Mouse (Mus musculus): Measurements from ENCODE around the gene Ptpn13. TPM values are rescaled to one million over a fixed set of nuclear protein-coding genes. Genes with fewer than 3 reads are reported as not detected.
A peak's percentile ranks its signal among the peaks of the same experiment; 100 is the strongest.

Gene Ptpn13
- total and polyA plus RNA-seq, 3 experiments = 15.1 to 43.6 (median 15.5) TPM

GRCm38 (mm10) chr5:103377493-103378130 is 47.4 kb upstream of the Ptpn13 start:
- no peak overlapping the region for H3K27ac ChIP-seq (ENCODE audit: control insufficient read depth, low read depth, low read length)
- no peaks in the 10 kb centered on the region for H3K9me3 ChIP-seq (replicated peaks; ENCODE audit: insufficient read depth, low read length)
- H3K9ac ChIP-seq (ENCODE audit: control insufficient read depth, low read depth, low read length, poor library complexity, severe bottlenecking) = peak overlapping the region; percentile 15; the same call in 1 of the 2 replicates
- peaks cover 0 to 2% of the 10 kb centered on the region in 2 experiments; a peak in 2 of 4 replicates for H3K4me1 ChIP-seq (ENCODE audit: control insufficient read depth in 1 of 2, insufficient read depth in 2 of 2, low read length in 2 of 2)
- no peaks in the 10 kb centered on the region for H3K27me3 ChIP-seq (ENCODE audit: control insufficient read depth in 1 of 2, insufficient read depth in 2 of 2, low read length in 2 of 2)
- DNase-seq (ENCODE audit: low read depth, low spot score) = peak; percentile 54
- H3K79me2 ChIP-seq (ENCODE audit: control insufficient read depth, insufficient read depth, low read length, poor library complexity) = no peaks in the 10 kb centered on the region
- peak overlapping the region; percentile 26 to 47 for H3K4me3 ChIP-seq (ENCODE audit: control insufficient read depth in 1 of 2, insufficient read depth in 1 of 2, low read depth in 2 of 2, low read length in 2 of 2)
- TF ChIP-seq RCOR1 (IDR thresholded peaks at IDR 0.05; ENCODE audit: low read depth, low read length) (peak; percentile 52; the same call in 1 of the 2 replicates), ZNF384 (IDR thresholded peaks at IDR 0.05; ENCODE audit: low read depth, low read length) (peak; percentile 66), ZKSCAN1 (IDR thresholded peaks at IDR 0.05; ENCODE audit: low read depth, low read length) (no peak), GATA1 (IDR thresholded peaks at IDR 0.05; ENCODE audit: low read depth, low read length) (peak; percentile 5; the same call in 1 of the 2 replicates)
- H3K36me3 ChIP-seq (ENCODE audit: control insufficient read depth in 1 of 2, insufficient read depth in 2 of 2, low read length in 2 of 2) = peaks cover 0 to 3% of the 10 kb centered on the region in 2 experiments; a peak in 1 of 4 replicates

GRCm38 (mm10) chr5:103380785-103381527 is 44.0 kb upstream of the Ptpn13 start:
- no peak overlapping the region for H3K9ac ChIP-seq (ENCODE audit: control insufficient read depth, low read depth, low read length, poor library complexity, severe bottlenecking)
- H3K27ac ChIP-seq (ENCODE audit: control insufficient read depth, low read depth, low read length) = no peak overlapping the region
- no peaks in the 10 kb centered on the region for H3K9me3 ChIP-seq (replicated peaks; ENCODE audit: insufficient read depth, low read length)
- no peaks in the 10 kb centered on the region for H3K27me3 ChIP-seq (ENCODE audit: control insufficient read depth in 1 of 2, insufficient read depth in 2 of 2, low read length in 2 of 2)
- peaks cover 0 to 3% of the 10 kb centered on the region in 2 experiments; a peak in 1 of 4 replicates for H3K36me3 ChIP-seq (ENCODE audit: control insufficient read depth in 1 of 2, insufficient read depth in 2 of 2, low read length in 2 of 2)
- no peaks in the 10 kb centered on the region for H3K79me2 ChIP-seq (ENCODE audit: control insufficient read depth, insufficient read depth, low read length, poor library complexity)
- no peak overlapping the region for H3K4me3 ChIP-seq (ENCODE audit: control insufficient read depth in 1 of 2, insufficient read depth in 1 of 2, low read depth in 2 of 2, low read length in 2 of 2)
- H3K4me1 ChIP-seq (ENCODE audit: control insufficient read depth in 1 of 2, insufficient read depth in 2 of 2, low read length in 2 of 2) = peaks cover 0 to 2% of the 10 kb centered on the region in 2 experiments; a peak in 2 of 4 replicates
- peak; percentile 36 for DNase-seq (ENCODE audit: low read depth, low spot score)
- no peak for TF ChIP-seq ZKSCAN1 (IDR thresholded peaks at IDR 0.05; ENCODE audit: low read depth, low read length)
- TF ChIP-seq RAD21 (IDR thresholded peaks at IDR 0.05; ENCODE audit: low read depth, low read length) = peak; percentile 15
- no peak for TF ChIP-seq JUND (IDR thresholded peaks at IDR 0.05; ENCODE audit: low read depth, low read length)
- TF ChIP-seq CTCF (IDR thresholded peaks at IDR 0.05 in 2 of 3, conservative IDR thresholded peaks at IDR 0.05 in 1 of 3; ENCODE audit: control insufficient read depth in 1 of 3, insufficient read depth in 1 of 3, low read depth in 2 of 3, low read length in 3 of 3, poor library complexity in 1 of 3, severe bottlenecking in 1 of 3) = peak in 1 of 3 experiments; percentile 25; a peak in 2 of 6 replicates
- TF ChIP-seq MYC (IDR thresholded peaks at IDR 0.05; ENCODE audit: low read depth, low read length) = no peak
- TF ChIP-seq SMC3 (IDR thresholded peaks at IDR 0.05; ENCODE audit: low read depth, low read length) = peak; percentile 35

- H3K9ac ChIP-seq (ENCODE audit: control insufficient read depth, low read depth, low read length, poor library complexity, severe bottlenecking) = no peak overlapping the region
- H3K4me1 ChIP-seq (ENCODE audit: control insufficient read depth in 1 of 2, insufficient read depth in 2 of 2, low read length in 2 of 2) = no peaks in the 10 kb centered on the region
- H3K27me3 ChIP-seq (ENCODE audit: control insufficient read depth in 1 of 2, insufficient read depth in 2 of 2, low read length in 2 of 2) = no peaks in the 10 kb centered on the region; a peak in 1 of 4 replicates
- no peaks in the 10 kb centered on the region for H3K9me3 ChIP-seq (replicated peaks; ENCODE audit: insufficient read depth, low read length)
- H3K36me3 ChIP-seq (ENCODE audit: control insufficient read depth in 1 of 2, insufficient read depth in 2 of 2, low read length in 2 of 2) = peaks cover 0 to 3% of the 10 kb centered on the region in 2 experiments; a peak in 1 of 4 replicates
- H3K27ac ChIP-seq (ENCODE audit: control insufficient read depth, low read depth, low read length) = no peak overlapping the region
- H3K79me2 ChIP-seq (ENCODE audit: control insufficient read depth, insufficient read depth, low read length, poor library complexity) = no peaks in the 10 kb centered on the region
- no peak overlapping the region for H3K4me3 ChIP-seq (ENCODE audit: control insufficient read depth in 1 of 2, insufficient read depth in 1 of 2, low read depth in 2 of 2, low read length in 2 of 2)
- TF ChIP-seq EP300 (IDR thresholded peaks at IDR 0.05; ENCODE audit: low read depth in 1 of 2, low read length in 2 of 2) (no peak), TCF12 (IDR thresholded peaks at IDR 0.05; ENCODE audit: low read depth, low read length) (no peak), MAZ (IDR thresholded peaks at IDR 0.05; ENCODE audit: low read depth, low read length) (no peak), MAX (IDR thresholded peaks at IDR 0.05; ENCODE audit: low read length) (no peak), UBTF (IDR thresholded peaks at IDR 0.05; ENCODE audit: borderline replicate concordance, insufficient read depth, low read depth, low read length) (no peak), MAFK (IDR thresholded peaks at IDR 0.05; ENCODE audit: borderline replicate concordance, low read depth, low read length) (no peak), JUND (IDR thresholded peaks at IDR 0.05; ENCODE audit: low read depth, low read length) (no peak), KAT2A (conservative IDR thresholded peaks at IDR 0.05; ENCODE audit: low read depth, low read length) (no peak), CHD2 (IDR thresholded peaks at IDR 0.05; ENCODE audit: low read length) (no peak), POLR2A (IDR thresholded peaks at IDR 0.05; ENCODE audit: control insufficient read depth in 1 of 2, insufficient read depth in 1 of 2, low read depth in 1 of 2, low read length in 2 of 2, poor library complexity in 1 of 2) (no peak), RCOR1 (IDR thresholded peaks at IDR 0.05; ENCODE audit: low read depth, low read length) (no peak), TBP (IDR thresholded peaks at IDR 0.05; ENCODE audit: low read depth, low read length) (no peak), SIN3A (IDR thresholded peaks at IDR 0.05; ENCODE audit: low read length) (no peak), GABPA (IDR thresholded peaks at IDR 0.05; ENCODE audit: low read depth, low read length) (no peak), MYC (IDR thresholded peaks at IDR 0.05; ENCODE audit: low read depth, low read length) (no peak), HCFC1 (IDR thresholded peaks at IDR 0.05; ENCODE audit: low read depth, low read length) (no peak)
- no peak for DNase-seq (ENCODE audit: low read depth, low spot score)
Measured at GRCm38 (mm10) chr5:103382951-103383350, 42.0 kb upstream of the Ptpn13 start.

All from MEL (cell line).